In genomic region chr1:134591773-134592172, GRCm38 (mm10) we compare ENCODE assay signal across 18 mouse cellular contexts. TPM values are rescaled to one million over a fixed set of nuclear protein-coding genes. Genes with fewer than 3 reads are reported as not detected.
DNase-seq lines count a peak whose midpoint lies in the region; ATAC-seq and TF ChIP-seq lines count a peak whose summit lies in the region.
"Had no signal": no experiment of that assay in that cellular context is flagged by ENCODE, and none has a peak within 500 bp of the region (broad histone marks: within the 10 kb centered on the region; RNA-seq: fewer than 3 reads in every experiment).

No protein-coding gene starts in this region.

- DNase-seq in cerebellum, postnatal 10 days, result peak; percentile 12 to 20
- DNase-seq in kidney, adult 9 months, result peak; percentile 17
- DNase-seq in kidney, postnatal 25 days, result no peak
- peak; percentile 30 for DNase-seq in lung, postnatal 36 days
- DNase-seq in lung, postnatal 10 days, result no peak
- no peak for DNase-seq in stomach, postnatal 0 days (ENCODE audit: low spot score)
- no peak for DNase-seq in cerebellum, adult 2 months
- DNase-seq: cerebellum, adult 9-10 months; heart, postnatal 14 days; thymus, postnatal 25 days had no signal

- no peak overlapping the region for H3K4me2 ChIP-seq in stomach, postnatal 0 days (replicated peaks; ENCODE audit: low read depth)
- H3K4me2 ChIP-seq: limb, embryonic 15.5 days; neural tube, embryonic 13.5 days; stomach, embryonic 15.5 days had no signal

- no peaks in the 10 kb centered on the region for H3K27me3 ChIP-seq in stomach, postnatal 0 days (ENCODE audit: control insufficient read depth, insufficient read depth, low read length)
- H3K27me3 ChIP-seq in cerebellum, adult 2 months (ENCODE audit: control insufficient read depth, insufficient read depth, low read length), result no peaks in the 10 kb centered on the region
- H3K27me3 ChIP-seq: limb, embryonic 15.5 days; neural tube, embryonic 13.5 days; stomach, embryonic 15.5 days had no signal

- H3K4me3 ChIP-seq in stomach, postnatal 0 days (ENCODE audit: low read depth, low read length), result no peak overlapping the region
- no peak overlapping the region for H3K4me3 ChIP-seq in cerebellum, adult 2 months (replicated peaks; ENCODE audit: insufficient read depth, low read depth, low read length)
- H3K4me3 ChIP-seq: erythroblast, embryonic 14.5 days; limb, embryonic 15.5 days; neural tube, embryonic 13.5 days; stomach, embryonic 15.5 days had no signal

- no peak overlapping the region for H3K27ac ChIP-seq in stomach, postnatal 0 days (replicated peaks)
- no peak overlapping the region for H3K27ac ChIP-seq in cerebellum, adult 2 months (ENCODE audit: insufficient read depth, low read length)
- H3K27ac ChIP-seq: limb, embryonic 15.5 days; neural tube, embryonic 13.5 days; stomach, embryonic 15.5 days had no signal

- H3K9ac ChIP-seq in stomach, postnatal 0 days (ENCODE audit: low read length), result no peak overlapping the region
- H3K9ac ChIP-seq: limb, embryonic 15.5 days; neural tube, embryonic 13.5 days; stomach, embryonic 15.5 days had no signal

- TF ChIP-seq POLR2A in cerebellum, adult 2 months (IDR thresholded peaks at IDR 0.05; ENCODE audit: borderline replicate concordance, insufficient read depth, low read length), result no peak

- WGBS in stomach, postnatal 0 days, result 88% methylated on average over 2 of the region's 2 CpGs
- WGBS in cerebellum, adult 2 months, result 96% methylated on average over 2 of the region's 2 CpGs

- H3K36me3 ChIP-seq in stomach, postnatal 0 days (ENCODE audit: control insufficient read depth, insufficient read depth, low read length), result peaks cover 13% of the 10 kb centered on the region

- TF ChIP-seq EP300 in stomach, postnatal 0 days (optimal IDR thresholded peaks at IDR 0.05), result no peak

- no peaks in the 10 kb centered on the region for H3K4me1 ChIP-seq in stomach, postnatal 0 days (replicated peaks; ENCODE audit: control insufficient read depth, insufficient read depth)
- no peaks in the 10 kb centered on the region for H3K4me1 ChIP-seq in cerebellum, adult 2 months (ENCODE audit: control insufficient read depth, insufficient read depth, low read length)
- H3K4me1 ChIP-seq: limb, embryonic 15.5 days; neural tube, embryonic 13.5 days; stomach, embryonic 15.5 days had no signal

- H3K9me3 ChIP-seq in stomach, postnatal 0 days (ENCODE audit: control insufficient read depth, low read length), result no peaks in the 10 kb centered on the region
- H3K9me3 ChIP-seq: limb, embryonic 15.5 days; neural tube, embryonic 13.5 days; stomach, embryonic 15.5 days had no signal

- TF ChIP-seq CTCF in stomach, postnatal 0 days (IDR thresholded peaks at IDR 0.05; ENCODE audit: low read depth), result peak; percentile 56
- no peak for TF ChIP-seq CTCF in cerebellum, adult 2 months (IDR thresholded peaks at IDR 0.05; ENCODE audit: borderline replicate concordance, insufficient read depth, low read depth, low read length)

- no peak for ATAC-seq in cerebellum, adult (ENCODE audit: insufficient number of reproducible peaks, low FRiP score, low TSS enrichment)
- no peak for ATAC-seq in stomach, postnatal 0 days (ENCODE audit: low FRiP score, low TSS enrichment)
- ATAC-seq: hindbrain, embryonic 16.5 days; midbrain, embryonic 16.5 days had no signal

RNA-seq across cellular contexts. Expression of gene Kdm5b, which starts 31.8 kb away (rescaled TPM):
- polyA plus RNA-seq in stomach, postnatal 0 days (2015; fragmentation: Nextera tagmentation; extraction: Ambion mirVana), result 28.5 and 29.5 TPM in 2 replicates
- 20.5 and 22.9 TPM in 2 replicates for polyA plus RNA-seq in cerebellum, adult 2 months (2012; rRNA removed)

RNA-seq across cellular contexts. Expression of gene Mgat4e, which starts 42.3 kb away (rescaled TPM):
- polyA plus RNA-seq in stomach, postnatal 0 days (2015; fragmentation: Nextera tagmentation; extraction: Ambion mirVana), result not detected in 2 replicates
- polyA plus RNA-seq in cerebellum, adult 2 months (2012; rRNA removed), result 0.13 TPM in 1 of 2 replicates, not detected in the other
- polyA plus RNA-seq: erythroblast, embryonic 14.5 days; hindbrain, embryonic 16.5 days; large intestine, adult 2 months; limb, embryonic 15.5 days; midbrain, embryonic 16.5 days; neural tube, embryonic 13.5 days; stomach, embryonic 15.5 days had no signal

RNA-seq across cellular contexts. Expression of gene Syt2, which starts 54.7 kb away (rescaled TPM):
- 0.50 and 0.58 TPM in 2 replicates for polyA plus RNA-seq in stomach, postnatal 0 days (2015; fragmentation: Nextera tagmentation; extraction: Ambion mirVana)
- 305 and 318 TPM in 2 replicates for polyA plus RNA-seq in cerebellum, adult 2 months (2012; rRNA removed)

Comparison
In these comparisons a context has a peak if more than half of its experiments do, and no peak if none do; other contexts are left out.
1. DNase-seq: peak in cerebellum, postnatal 10 days (2 of 2), kidney, adult 9 months (single experiment) and lung, postnatal 36 days (single experiment); none in kidney, postnatal 25 days (0 of 2), lung, postnatal 10 days (single experiment), stomach, postnatal 0 days (single experiment) and cerebellum, adult 2 months (0 of 2).
2. RNA of gene Syt2, which starts 54.7 kb away (polyA plus RNA-seq): 305 to 318 TPM in cerebellum, adult 2 months; 0.50 to 0.58 TPM in stomach, postnatal 0 days; every median in the first group is over 100 times any median in the second.